Mouse (Mus musculus): ENCODE results near the gene Agpat2. TPM values are rescaled to one million over a fixed set of nuclear protein-coding genes. Genes with fewer than 3 reads are reported as not detected.

The Agpat2 gene
- total and polyA plus RNA-seq, 3 experiments: 22.3 to 42.4 TPM; not detected in 1

GRCm38 (mm10) chr2:26556535-26556993 is 47.7 kb downstream of the Agpat2 start:
- H3K4me1 ChIP-seq (ENCODE audit: control insufficient read depth in 1 of 2, insufficient read depth in 2 of 2, low read length in 2 of 2): no peaks in the 10 kb centered on the region

GRCm38 (mm10) chr2:26555076-26555475 is 49.1 kb downstream of the Agpat2 start:
- no peak overlapping the region for H3K4me3 ChIP-seq (ENCODE audit: control insufficient read depth in 1 of 2, insufficient read depth in 1 of 2, low read depth in 2 of 2, low read length in 2 of 2)
- H3K9ac ChIP-seq (ENCODE audit: control insufficient read depth, low read depth, low read length, poor library complexity, severe bottlenecking): no peak overlapping the region
- no peak for DNase-seq (ENCODE audit: low read depth, low spot score)
- no peaks in the 10 kb centered on the region for H3K4me1 ChIP-seq (ENCODE audit: control insufficient read depth in 1 of 2, insufficient read depth in 2 of 2, low read length in 2 of 2)
- H3K79me2 ChIP-seq (ENCODE audit: control insufficient read depth, insufficient read depth, low read length, poor library complexity): no peaks in the 10 kb centered on the region
- no peaks in the 10 kb centered on the region for H3K9me3 ChIP-seq (replicated peaks; ENCODE audit: insufficient read depth, low read length)
- H3K27ac ChIP-seq (ENCODE audit: control insufficient read depth, low read depth, low read length): no peak overlapping the region
- no peaks in the 10 kb centered on the region; a peak in 1 of 4 replicates for H3K27me3 ChIP-seq (ENCODE audit: control insufficient read depth in 1 of 2, insufficient read depth in 2 of 2, low read length in 2 of 2)
- no peaks in the 10 kb centered on the region for H3K36me3 ChIP-seq (ENCODE audit: control insufficient read depth in 1 of 2, insufficient read depth in 2 of 2, low read length in 2 of 2)
- no peak for TF ChIP-seq POLR2AphosphoS2 (IDR thresholded peaks at IDR 0.05; ENCODE audit: low read length)
- TF ChIP-seq BHLHE40 (IDR thresholded peaks at IDR 0.05; ENCODE audit: borderline replicate concordance, low read depth, low read length): no peak
- TF ChIP-seq RAD21 (IDR thresholded peaks at IDR 0.05; ENCODE audit: low read depth, low read length): no peak
- TF ChIP-seq ZMIZ1 (IDR thresholded peaks at IDR 0.05; ENCODE audit: low read depth, low read length): no peak
- TF ChIP-seq E2F4 (IDR thresholded peaks at IDR 0.05; ENCODE audit: borderline replicate concordance, low read depth, low read length): no peak
- TF ChIP-seq ELF1 (IDR thresholded peaks at IDR 0.05; ENCODE audit: low read depth, low read length): no peak
- no peak for TF ChIP-seq NRF1 (IDR thresholded peaks at IDR 0.05; ENCODE audit: insufficient read depth, low read depth, low read length, poor library complexity, severe bottlenecking)
- TF ChIP-seq ZC3H11A (IDR thresholded peaks at IDR 0.05; ENCODE audit: low read depth, low read length): no peak
- TF ChIP-seq KAT2A (conservative IDR thresholded peaks at IDR 0.05; ENCODE audit: low read depth, low read length): no peak
- no peak for TF ChIP-seq TAL1 (IDR thresholded peaks at IDR 0.05; ENCODE audit: low read length)
- no peak for TF ChIP-seq MAX (IDR thresholded peaks at IDR 0.05; ENCODE audit: low read length)
- no peak for TF ChIP-seq SMC3 (IDR thresholded peaks at IDR 0.05; ENCODE audit: low read depth, low read length)
- TF ChIP-seq MAZ (IDR thresholded peaks at IDR 0.05; ENCODE audit: low read depth, low read length): no peak
- TF ChIP-seq NELFE (IDR thresholded peaks at IDR 0.05; ENCODE audit: low read depth, low read length): no peak
- TF ChIP-seq EP300 (IDR thresholded peaks at IDR 0.05; ENCODE audit: low read depth in 1 of 2, low read length in 2 of 2): no peak
- TF ChIP-seq SIN3A (IDR thresholded peaks at IDR 0.05; ENCODE audit: low read length): no peak

More at GRCm38 (mm10) chr2:26556535-26556993, 47.7 kb downstream of the Agpat2 start:
- no peak overlapping the region for H3K9ac ChIP-seq (ENCODE audit: control insufficient read depth, low read depth, low read length, poor library complexity, severe bottlenecking)
- H3K27ac ChIP-seq (ENCODE audit: control insufficient read depth, low read depth, low read length): no peak overlapping the region
- TF ChIP-seq UBTF (IDR thresholded peaks at IDR 0.05; ENCODE audit: borderline replicate concordance, insufficient read depth, low read depth, low read length) (no peak), ETS1 (IDR thresholded peaks at IDR 0.05; ENCODE audit: low read depth, low read length) (no peak), MYC (IDR thresholded peaks at IDR 0.05; ENCODE audit: low read depth, low read length) (no peak), HCFC1 (IDR thresholded peaks at IDR 0.05; ENCODE audit: low read depth, low read length) (no peak), ZKSCAN1 (IDR thresholded peaks at IDR 0.05; ENCODE audit: low read depth, low read length) (no peak), RAD21 (IDR thresholded peaks at IDR 0.05; ENCODE audit: low read depth, low read length) (no peak), POLR2AphosphoS2 (IDR thresholded peaks at IDR 0.05; ENCODE audit: low read length) (no peak), ZMIZ1 (IDR thresholded peaks at IDR 0.05; ENCODE audit: low read depth, low read length) (no peak), MAZ (IDR thresholded peaks at IDR 0.05; ENCODE audit: low read depth, low read length) (no peak), USF1 (IDR thresholded peaks at IDR 0.05; ENCODE audit: low read depth, low read length) (no peak), TAL1 (IDR thresholded peaks at IDR 0.05; ENCODE audit: low read length) (no peak), MXI1 (IDR thresholded peaks at IDR 0.05; ENCODE audit: low read depth, low read length) (no peak), JUND (IDR thresholded peaks at IDR 0.05; ENCODE audit: low read depth, low read length) (no peak), E2F4 (IDR thresholded peaks at IDR 0.05; ENCODE audit: borderline replicate concordance, low read depth, low read length) (no peak), GATA1 (IDR thresholded peaks at IDR 0.05; ENCODE audit: low read depth, low read length) (no peak), MAFK (IDR thresholded peaks at IDR 0.05; ENCODE audit: borderline replicate concordance, low read depth, low read length) (no peak), ZC3H11A (IDR thresholded peaks at IDR 0.05; ENCODE audit: low read depth, low read length) (no peak), USF2 (IDR thresholded peaks at IDR 0.05; ENCODE audit: borderline replicate concordance in 1 of 2, insufficient read depth in 1 of 2, low read depth in 1 of 2, low read length in 2 of 2) (no peak), ELF1 (IDR thresholded peaks at IDR 0.05; ENCODE audit: low read depth, low read length) (no peak)
- DNase-seq (ENCODE audit: low read depth, low spot score): no peak
- no peaks in the 10 kb centered on the region for H3K79me2 ChIP-seq (ENCODE audit: control insufficient read depth, insufficient read depth, low read length, poor library complexity)
- H3K36me3 ChIP-seq (ENCODE audit: control insufficient read depth in 1 of 2, insufficient read depth in 2 of 2, low read length in 2 of 2): no peaks in the 10 kb centered on the region
- no peaks in the 10 kb centered on the region for H3K9me3 ChIP-seq (replicated peaks; ENCODE audit: insufficient read depth, low read length)
- no peak overlapping the region for H3K4me3 ChIP-seq (ENCODE audit: control insufficient read depth in 1 of 2, insufficient read depth in 1 of 2, low read depth in 2 of 2, low read length in 2 of 2)
- no peaks in the 10 kb centered on the region; a peak in 1 of 4 replicates for H3K27me3 ChIP-seq (ENCODE audit: control insufficient read depth in 1 of 2, insufficient read depth in 2 of 2, low read length in 2 of 2)

Data from MEL (cell line).